Mouse (Mus musculus) thymus, postnatal 10 days (tissue): ENCODE results near the gene Nprl3.
A peak's percentile ranks its signal among the peaks of the same experiment; 100 is the strongest.
"Not testable (repeated sequence)": the region's sequence is repeated elsewhere in the genome, so short reads cannot be mapped to it uniquely, and the experiment has no call there.

Source experiments
- DNase-seq, 2 experiments: peaks; one replicate each; pipeline ENCODE4 v3.0.0; 2021; ENCODE audit warnings: low spot score in 2 of 2

The Nprl3 gene

GRCm38 (mm10) chr11:32225222-32226104, 42.0 kb downstream of the Nprl3 start:
- DNase-seq: no peak

- DNase-seq: no peak
Observed at GRCm38 (mm10) chr11:32224468-32225139, 42.9 kb downstream of the Nprl3 start.

- DNase-seq: no peak
Observed at GRCm38 (mm10) chr11:32223297-32223967, 44.1 kb downstream of the Nprl3 start.

- DNase-seq: no peak
Observed at GRCm38 (mm10) chr11:32222570-32223194, 44.8 kb downstream of the Nprl3 start.

GRCm38 (mm10) chr11:32221951-32222409, 45.5 kb downstream of the Nprl3 start, which contains the start of gene Rhbdf1:
Rhbdf1 (minus strand) TSS chr11:32222300.
- no peak for DNase-seq

- DNase-seq: no peak
Observed at GRCm38 (mm10) chr11:32221225-32221950, 46.1 kb downstream of the Nprl3 start.

GRCm38 (mm10) chr11:32220607-32221224, 46.8 kb downstream of the Nprl3 start:
- DNase-seq: no peak

GRCm38 (mm10) chr11:32219287-32219686, 48.2 kb downstream of the Nprl3 start:
- DNase-seq: no peak

- no peak for DNase-seq
Observed at GRCm38 (mm10) chr11:32218501-32219050, 48.9 kb downstream of the Nprl3 start.

GRCm38 (mm10) chr11:32216851-32217250, 50.7 kb downstream of the Nprl3 start:
- DNase-seq: peak; percentile 41 to 78

- DNase-seq: no peak
Observed at GRCm38 (mm10) chr11:32215372-32216162, 51.9 kb downstream of the Nprl3 start.

GRCm38 (mm10) chr11:32210623-32211022, 56.9 kb downstream of the Nprl3 start:
- DNase-seq: no peak

- DNase-seq: peak; percentile 95
Observed at GRCm38 (mm10) chr11:32205058-32205873, 62.2 kb downstream of the Nprl3 start, which contains the start of gene Snrnp25. Snrnp25 (plus strand) TSS chr11:32205415.

GRCm38 (mm10) chr11:32201922-32202685, 65.4 kb downstream of the Nprl3 start:
- DNase-seq: no peak

- not testable (repeated sequence) for DNase-seq
Observed at GRCm38 (mm10) chr11:32200992-32201391, 66.5 kb downstream of the Nprl3 start.

GRCm38 (mm10) chr11:32200075-32200601, 67.4 kb downstream of the Nprl3 start, which contains the start of gene Il9r:
Il9r (minus strand) TSS chr11:32200279.
- DNase-seq: peak; percentile 66 to 73

GRCm38 (mm10) chr11:32199230-32199629, 68.3 kb downstream of the Nprl3 start:
- peak; percentile 48 to 63 for DNase-seq
